Mouse (Mus musculus): ENCODE results near the gene Mrpl4.

Mrpl4 gene

DNA sequence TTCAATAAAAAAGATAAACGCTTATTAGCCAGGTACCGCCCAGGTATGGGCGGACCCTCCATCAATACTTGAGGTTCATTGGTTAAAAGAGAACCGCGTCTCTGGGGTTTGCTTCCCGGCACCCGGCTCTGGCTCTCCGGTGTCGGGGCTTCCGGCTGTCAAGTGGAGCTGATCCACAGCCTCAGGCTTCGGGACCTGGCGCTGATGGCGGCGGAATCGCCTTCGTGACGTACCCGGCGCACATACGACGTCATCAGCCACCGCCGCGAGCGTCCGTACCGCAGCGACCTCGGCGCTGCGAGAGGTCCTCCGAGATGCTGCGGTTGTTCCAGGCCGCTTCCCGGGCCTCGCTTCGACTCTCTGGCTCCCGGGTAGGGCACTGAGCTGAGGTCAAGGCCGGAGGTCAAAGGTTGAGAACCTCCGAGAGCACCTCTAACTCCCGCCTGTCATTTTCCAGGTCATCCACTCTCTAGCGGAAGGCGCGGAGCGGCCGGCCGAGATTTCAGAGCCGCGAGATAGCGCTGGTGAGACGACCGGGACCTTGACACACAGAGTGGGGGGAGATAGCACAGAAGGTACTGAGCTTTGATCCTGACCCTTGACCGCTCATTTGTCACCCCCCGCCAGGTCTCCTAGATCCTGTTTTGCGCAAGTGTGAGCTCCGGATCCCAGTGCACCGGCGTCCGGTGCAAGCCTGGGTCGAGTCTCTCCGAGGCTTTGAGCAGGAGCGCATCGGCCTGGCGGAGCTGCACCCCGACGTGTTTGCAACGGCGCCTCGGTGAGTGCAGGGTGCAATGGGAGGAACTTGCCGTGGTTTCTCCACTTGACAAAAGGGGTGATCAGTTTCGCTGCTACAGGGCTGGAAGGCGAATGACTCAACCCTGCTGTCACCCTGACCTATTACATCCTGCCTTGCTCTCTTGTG lies at the start of gene Mrpl4:
Gene Mrpl4 (plus strand): TSS at position 112 of the 925 bp plus-strand sequence.
- CTCF ChIA-PET = interaction anchor here (0.7 kb wide), 1 partner anchor 134 kb away, joined by 4 read pairs; no protein-coding TSS in a partner anchor

DNA sequence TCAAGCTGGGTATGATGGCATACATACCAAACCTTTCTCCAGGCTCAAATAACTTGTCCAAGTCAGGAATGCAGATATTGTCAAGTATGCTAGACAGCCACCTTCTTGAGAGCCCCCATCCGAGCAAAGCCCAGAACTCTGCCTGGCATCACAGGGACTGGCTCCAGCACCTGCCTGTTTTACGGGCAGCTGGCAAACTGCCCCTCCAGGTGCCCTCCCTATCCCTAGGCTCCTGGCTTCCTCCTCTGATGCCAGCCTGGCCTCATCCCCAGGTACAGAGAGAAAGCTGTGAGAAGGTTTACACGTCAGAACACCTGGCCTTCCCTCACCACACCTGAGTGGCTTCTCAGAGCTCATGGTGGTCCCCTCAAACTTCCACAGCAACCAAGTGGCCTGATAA lies 45.5 kb upstream of the Mrpl4 start:
- CTCF ChIA-PET = interaction anchor here (0.6 kb wide), 1 partner anchor 30 kb away, joined by 4 read pairs; no protein-coding TSS in a partner anchor

DNA sequence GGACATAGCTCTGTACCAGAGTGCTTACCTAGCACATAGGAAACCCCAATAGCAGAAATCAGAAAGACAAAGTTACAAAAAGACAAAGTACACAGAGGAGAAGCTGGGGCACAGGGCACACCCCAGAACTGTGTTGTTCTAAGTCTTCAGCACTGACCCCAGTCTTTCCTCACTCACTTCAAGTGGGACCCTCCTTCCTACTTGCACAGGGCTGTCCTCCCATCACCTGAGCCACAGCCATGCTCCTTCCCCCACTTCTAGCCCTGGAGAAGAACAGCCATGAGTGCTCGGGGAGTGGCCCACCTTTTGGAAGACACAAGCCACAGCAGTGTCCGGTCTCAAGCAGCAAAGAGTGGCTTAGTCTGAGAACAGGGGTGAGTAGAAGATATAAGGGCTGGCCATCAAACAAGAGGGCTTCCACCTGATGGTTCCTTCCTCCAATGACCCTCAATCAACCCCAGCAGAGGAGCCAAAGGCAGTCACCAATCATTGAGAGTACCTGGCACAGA lies 43.1 kb upstream of the Mrpl4 start, which contains the start of gene Dnmt1:
Gene Dnmt1 (minus strand): TSS at position 459 of the 509 bp plus-strand sequence.
- CTCF ChIA-PET = no interaction called here

DNA sequence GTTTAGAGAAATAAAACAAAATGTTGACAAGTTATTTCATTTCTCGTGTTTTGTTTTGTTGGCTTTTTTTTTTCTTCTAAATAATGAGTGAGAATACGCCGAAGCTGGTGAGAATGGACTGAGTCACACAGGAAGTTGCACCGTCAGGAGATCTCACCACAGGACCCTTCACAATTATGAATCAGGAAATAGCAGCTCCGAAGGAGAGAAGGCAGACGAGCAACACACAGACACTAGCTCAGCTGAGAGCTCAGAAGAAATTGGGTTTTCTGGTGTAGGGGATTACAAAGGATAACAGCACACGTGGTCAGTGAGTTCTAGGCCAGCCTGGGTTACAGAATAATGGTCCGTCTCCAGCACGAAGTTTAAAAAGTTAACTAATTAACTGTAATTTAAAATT lies 41.0 kb upstream of the Mrpl4 start:
- CTCF ChIA-PET = interaction anchor here (0.5 to 0.6 kb wide), 2 partner anchors 13 to 26 kb away, joined by 4 to 6 read pairs; no protein-coding TSS in a partner anchor

DNA sequence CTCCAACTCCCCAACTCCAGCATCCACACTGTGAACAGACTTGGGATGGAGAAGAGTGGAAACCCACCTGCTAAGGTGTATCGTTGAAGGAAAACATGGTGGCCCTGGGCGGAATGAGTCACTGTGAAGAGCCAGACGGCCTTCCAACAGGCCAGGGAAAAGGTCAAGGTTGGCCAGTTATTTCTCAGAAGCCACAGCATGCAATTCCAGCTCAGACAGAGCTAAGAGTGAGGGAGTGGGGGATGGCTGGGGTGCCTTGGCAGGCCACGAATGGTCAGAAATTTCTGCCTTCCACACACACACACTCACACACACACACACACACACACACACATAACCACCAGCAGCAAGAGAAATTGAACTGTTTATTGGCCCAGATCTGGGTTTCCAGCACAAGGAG lies 36.9 kb upstream of the Mrpl4 start:
- CTCF ChIA-PET = no interaction called here

DNA sequence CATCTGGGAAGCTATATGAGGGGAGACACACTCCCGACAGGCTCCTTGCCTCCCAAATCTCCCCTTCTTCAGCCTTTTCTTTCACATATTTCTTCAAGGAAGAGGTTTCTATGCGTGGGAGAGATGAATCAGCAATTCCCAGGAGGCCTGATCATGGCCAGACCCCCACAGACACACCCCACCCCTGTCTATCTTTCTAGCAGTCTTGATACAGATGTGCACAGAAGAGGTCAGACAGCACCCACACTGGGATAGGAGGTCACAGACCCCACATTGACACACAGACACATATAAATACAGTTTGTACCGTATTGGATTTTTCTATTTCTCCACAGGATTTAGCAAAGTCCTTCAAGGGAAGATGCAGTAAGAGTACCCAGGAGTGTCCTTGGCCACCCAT lies 36.5 kb upstream of the Mrpl4 start:
- CTCF ChIA-PET = no interaction called here

DNA sequence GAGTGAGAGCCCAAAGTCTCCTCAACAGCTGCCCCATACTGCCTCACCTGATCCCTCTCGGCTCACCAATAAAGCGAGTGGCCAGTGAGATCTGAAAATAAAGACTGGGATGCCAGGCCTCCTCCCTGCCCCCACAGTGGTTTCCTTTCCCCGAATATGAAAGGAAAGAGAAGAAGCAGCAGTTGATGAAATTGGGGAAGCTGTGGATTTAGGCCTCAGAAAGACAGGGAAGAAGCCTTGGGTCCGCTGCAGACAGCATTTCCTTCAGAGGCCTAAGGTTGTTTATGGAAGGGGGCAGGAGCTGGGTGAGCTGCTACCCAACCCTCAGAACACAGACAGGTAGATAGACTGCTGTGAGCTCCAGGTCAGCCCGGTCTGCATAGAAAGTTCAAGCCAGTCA lies 35.8 kb upstream of the Mrpl4 start:
- CTCF ChIA-PET = no interaction called here

DNA sequence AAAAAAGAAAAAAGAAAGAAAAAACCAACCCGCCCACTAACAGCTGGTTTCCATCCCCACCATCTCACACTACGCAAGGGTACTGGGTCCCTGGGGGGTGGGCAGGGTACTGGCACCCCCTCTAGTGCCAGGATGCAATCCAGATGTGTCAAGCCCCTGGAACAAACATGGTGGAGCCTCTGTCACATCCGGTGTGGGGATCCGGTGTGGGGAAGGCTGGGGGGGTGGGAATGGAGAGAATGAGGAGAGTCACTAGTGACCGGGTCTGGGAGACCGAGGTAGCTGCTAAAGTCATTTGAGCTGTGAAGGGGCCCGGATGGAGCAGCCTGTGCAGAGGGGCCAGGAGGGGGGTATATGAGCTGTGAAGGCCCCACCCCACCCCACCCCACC lies 30.8 kb upstream of the Mrpl4 start:
- CTCF ChIA-PET = no interaction called here

DNA sequence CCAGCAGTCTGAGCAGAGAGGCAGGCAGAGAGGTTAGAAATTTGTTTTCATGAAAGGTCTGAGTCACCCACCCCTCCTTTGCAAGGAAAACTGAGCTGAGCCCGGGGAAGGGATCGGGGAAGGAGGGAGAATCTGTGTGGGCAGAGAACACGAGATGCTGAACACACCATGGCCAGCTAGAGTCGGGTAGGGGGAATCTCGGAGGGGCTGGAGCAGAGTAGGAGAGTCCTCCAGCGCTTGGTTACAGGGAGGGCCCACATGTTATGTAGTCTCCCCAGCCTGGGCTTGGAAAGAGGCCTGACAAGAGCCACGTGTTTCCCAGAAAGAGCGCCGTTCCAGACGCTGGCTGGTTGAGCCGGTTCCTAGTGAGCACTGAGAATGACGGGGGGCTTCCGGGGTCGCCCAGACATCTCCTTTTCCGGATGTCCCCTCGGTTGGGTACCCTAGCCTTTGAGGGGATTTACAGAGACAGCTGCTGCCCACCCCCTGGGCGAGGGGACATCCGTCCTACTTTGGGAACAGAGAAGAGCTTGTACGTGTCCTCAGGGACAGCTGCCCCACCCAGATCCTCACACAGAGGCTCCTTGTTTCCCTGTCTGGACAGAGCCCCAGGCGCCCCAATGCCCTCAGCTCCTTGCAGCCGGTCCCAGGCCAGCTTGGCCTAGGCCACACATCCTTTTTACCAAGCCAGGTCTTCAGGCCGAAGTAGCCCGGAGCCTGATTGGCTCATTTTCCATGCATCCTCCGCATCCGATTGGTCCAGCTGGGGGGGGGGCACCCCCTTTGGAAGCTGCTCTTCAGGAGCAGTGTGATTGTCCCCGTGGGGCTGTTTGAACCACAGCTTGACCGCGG lies 30.2 kb upstream of the Mrpl4 start:
- CTCF ChIA-PET = no interaction called here

DNA sequence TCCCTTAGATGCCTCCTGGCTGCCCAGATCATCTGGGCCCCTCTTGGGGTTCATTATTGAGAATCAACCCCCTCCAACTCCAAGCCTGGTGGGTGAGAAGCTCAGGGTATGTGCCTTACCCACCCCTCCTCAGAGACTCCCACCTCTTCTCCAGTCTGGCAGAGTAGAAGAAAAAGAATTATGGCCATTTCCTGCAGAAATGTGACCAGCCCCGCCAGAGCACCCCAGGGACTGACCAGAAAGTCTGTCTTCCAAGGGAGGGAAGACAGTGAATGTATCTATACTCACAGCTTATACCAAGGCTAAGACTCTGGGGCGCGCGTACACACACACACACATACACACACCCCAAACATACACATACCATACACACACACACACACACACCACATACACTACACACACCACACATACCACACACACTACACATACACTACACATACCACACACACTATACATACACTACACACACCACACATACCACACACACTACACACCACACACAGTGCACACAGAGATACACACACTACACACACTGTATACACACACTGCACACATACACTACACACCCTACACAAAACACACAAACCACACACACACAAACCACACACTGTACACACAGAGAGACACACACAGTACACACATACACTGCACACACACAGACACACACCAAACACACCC lies 29.4 kb upstream of the Mrpl4 start:
- CTCF ChIA-PET = no interaction called here

DNA sequence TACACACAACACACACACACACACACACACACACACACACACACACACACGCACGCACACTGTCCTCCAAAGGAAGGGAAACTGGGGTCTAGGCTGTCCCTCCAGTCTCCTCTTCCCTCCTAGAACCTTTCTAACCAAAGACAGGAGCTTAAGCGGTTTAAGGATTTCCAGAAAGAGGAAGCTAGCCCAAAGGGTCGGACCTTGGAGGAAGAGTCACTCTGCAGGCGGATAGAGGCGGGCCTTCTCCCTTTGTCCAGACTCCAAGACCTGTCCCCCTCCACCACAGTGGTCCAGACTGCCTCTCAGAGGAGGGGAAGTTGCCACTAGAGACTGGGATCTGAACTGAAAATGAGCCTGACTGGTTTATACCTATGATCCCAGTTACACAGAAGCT lies 28.9 kb upstream of the Mrpl4 start:
- CTCF ChIA-PET = no interaction called here

DNA sequence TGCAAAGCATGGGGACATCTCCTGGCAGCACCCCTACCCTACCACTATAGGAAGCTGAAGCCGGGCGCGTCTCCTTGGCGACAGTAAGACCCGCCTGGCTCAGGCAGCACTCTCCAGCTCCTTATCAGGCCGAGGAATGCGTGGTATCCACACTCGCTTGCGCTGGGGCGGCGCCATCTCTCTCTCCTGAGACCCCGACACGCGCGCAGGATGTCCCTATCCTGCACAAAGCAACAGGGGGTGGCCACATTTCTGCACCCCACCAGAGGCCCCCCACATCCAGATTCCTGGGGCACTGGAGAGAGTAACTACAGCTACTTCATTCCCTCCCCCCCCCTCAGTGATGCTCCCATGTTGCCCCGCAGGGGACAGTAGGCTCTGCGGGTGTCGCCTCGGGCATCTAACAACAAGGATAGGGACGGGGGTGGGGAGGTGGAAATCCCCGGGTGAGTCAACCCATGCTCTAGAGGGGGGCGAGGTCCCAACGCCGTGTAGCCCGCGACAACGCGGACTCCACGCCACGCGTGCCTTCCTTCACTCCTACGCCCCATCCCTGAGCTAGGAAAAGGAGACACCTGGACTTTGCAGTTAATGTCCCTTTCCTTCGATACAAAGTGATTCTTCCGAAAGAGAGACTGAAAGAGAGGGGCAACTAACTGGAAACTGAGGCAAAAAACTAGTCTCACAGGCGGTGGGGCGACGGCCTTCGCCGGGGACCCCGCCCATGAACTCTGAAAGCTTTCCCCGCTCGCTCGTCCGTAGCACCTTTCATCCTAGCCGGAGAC lies 26.9 kb upstream of the Mrpl4 start:
- CTCF ChIA-PET = no interaction called here

DNA sequence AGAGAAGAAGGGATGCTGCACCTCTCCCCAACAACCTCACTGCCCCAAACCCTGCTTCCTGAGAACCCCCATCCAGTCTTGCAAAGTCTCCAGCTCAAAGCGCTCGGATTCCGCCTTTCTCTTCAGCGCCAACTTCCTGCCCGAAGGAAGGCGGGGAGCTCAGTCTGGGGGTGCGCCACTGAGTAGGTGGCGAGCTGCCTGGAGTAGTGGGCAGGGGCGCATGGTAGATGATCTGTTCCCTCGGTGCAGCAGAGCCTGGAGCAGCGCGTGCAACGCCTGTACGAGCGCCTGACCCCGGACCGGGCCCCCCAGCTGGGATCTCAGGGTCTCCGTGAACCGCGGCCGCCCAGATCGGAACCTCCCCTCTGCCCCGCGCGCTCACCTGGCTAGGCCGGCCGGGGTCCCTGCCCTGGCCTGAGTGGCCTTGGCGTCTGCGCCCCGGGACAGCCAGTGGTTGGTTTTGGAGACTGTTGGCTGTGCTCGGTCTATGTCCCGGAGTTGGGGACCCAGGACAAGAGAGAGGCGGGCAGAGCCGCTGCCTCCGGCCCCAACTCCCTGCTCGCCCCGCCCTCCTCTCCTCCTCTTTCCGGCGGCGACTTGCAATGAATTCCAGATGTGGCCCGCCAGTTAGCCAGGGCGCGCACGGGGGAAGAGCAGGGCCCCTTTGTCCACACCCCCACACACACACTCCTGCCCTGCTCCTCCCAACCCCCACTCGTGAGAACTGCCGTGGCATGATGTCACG lies 26.1 kb upstream of the Mrpl4 start, which contains the start of gene S1pr2:
Gene S1pr2 (minus strand): TSS at position 566 of the 745 bp plus-strand sequence.
- CTCF ChIA-PET = no interaction called here

DNA sequence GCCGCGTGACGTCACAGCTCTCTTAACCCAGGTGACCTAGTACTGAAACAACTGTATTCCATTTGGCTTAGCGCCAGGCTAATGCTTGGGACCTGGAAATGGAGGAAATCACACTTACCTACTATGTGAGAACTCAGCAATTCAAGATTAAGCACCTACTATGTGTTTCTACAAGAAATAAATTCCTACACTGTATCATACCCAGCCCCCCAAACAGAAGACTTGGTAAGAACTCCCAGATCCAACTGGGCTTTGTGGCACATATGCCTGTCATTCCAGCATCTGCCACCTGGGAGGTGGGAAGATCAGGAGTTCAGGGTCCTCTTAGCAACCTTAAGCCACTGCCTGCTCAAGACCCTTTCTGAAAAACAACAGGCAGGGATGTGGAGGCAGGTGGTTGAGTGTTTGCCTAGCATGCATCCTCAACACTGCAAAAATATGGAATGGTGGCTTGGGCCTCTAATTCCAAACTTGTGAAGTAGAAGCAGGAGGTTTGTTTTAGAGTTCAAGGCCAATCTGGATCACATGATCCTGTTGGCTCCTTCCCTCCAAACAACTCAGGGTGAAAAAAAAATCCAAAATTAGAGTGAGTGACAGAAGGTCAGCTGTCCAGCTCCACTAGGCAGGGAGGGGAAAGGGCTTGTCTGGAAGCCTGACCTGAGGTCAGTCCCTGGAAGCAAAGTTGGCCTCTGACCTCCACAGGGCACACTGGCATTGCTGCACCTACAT lies 25.4 kb upstream of the Mrpl4 start:
- CTCF ChIA-PET = no interaction called here

DNA sequence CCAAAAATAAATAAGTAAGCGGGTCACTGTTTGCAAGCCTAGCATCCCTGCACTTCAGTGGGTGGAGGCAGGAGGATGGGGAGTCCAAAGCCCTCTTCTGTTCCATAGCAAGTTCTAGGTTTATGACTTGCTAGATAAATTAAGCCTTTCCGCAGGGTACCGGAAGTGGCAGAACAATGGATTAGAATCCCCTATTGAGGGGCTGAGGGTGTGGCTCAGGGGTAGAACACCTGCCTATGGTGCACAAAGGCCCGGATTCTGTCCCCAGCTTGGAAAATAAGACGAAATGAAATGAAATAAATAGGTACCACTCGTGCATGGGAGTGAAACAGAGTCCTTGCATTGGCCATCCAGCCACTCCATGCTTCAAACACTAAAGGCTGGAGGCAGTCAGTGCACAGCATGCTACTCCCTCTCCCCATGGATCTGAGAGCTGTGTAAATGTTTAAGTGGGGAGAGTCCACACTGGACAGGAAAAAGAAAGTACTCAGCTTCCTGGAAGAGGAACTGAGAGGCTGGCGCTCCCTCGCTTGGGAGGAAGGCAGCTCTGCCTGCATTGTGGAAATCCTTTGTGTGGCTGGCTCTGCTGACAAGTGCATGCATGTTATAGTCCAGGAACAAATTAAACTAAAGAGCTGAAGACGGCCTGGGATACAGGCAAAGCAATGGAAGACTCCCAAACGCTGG lies 24.0 kb upstream of the Mrpl4 start:
- CTCF ChIA-PET = no interaction called here

DNA sequence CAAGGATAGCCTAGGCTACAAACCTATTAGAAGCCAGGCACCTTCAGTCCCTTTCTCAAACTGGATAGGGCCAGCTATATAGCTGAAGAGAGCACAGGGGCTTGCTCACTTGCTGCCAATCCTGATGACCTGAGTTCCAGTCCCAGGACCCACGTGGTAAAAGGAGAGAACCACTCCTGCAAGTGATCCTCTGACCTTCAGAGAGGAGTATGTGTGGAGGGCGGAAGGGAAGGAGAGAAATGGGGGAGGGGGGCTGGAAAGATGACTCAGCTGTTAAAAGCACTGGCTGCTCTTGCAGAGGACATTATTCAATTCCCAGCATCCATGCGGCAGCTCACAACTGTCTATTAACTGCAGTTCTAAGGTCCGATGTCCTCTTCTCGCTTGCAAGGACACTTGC lies 23.4 kb upstream of the Mrpl4 start:
- CTCF ChIA-PET = interaction anchor here (0.6 kb wide), 1 partner anchor 118 kb away, joined by 4 read pairs; no protein-coding TSS in a partner anchor

DNA sequence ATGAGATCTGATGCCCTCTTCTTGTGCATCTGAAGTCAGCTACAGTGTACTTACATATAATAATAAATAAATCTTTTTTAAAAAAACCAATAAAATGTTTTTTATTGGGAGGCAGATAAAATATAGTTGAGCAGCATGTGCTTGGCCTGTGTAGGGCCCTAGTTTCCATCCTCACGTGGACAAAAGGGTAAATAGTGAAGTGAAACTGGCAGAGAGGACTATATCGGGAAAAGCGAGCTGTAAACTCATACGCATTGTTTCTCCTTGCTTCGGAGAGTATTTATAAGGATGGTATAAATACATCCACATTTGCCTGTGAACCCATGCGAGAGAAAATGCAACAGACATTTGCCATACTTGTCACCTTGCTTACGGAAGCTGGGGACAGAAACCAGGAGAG lies 22.8 kb upstream of the Mrpl4 start:
- CTCF ChIA-PET = interaction anchor here (0.6 to 1.0 kb wide), 2 partner anchors 27 to 119 kb away, joined by 3 to 4 read pairs; no protein-coding TSS in a partner anchor

DNA sequence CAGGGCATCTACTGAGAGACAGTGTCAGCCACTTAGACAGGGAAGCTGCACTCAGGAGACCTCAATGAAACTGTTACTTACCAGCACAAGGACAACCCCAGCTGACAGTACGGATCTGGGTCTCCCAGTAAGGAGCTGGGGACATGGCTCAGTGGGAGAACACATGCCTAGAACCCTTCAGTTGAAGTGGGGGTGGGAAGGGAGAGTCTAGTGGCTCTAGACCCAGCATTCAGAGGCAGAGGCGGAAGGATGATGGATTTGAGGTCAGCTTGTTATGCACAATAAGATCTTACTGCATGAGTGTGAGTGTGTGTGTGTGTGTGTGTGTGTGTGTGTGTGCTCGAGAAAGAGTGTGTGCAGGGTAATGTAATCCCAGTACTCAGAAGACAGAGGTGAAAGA lies 20.4 kb upstream of the Mrpl4 start:
- CTCF ChIA-PET = no interaction called here

DNA sequence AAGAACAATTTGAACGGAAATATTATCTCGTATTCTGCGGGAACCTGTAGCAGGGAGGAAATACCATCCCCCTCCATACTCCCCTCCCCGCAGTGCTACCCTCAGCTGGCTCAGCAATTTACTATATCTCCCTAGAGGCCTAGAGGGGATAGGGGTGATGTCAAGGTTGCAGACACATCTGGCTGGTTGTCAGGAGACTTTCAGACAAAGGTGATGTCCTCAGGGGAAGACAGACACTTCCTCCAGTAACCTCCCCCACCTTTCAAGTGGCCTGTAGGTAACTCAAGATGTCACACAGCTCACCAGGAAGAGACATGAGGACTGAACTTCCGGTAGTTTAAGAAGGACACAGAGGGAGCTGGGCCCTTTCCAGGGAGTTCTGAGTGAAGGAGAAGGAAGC lies 19.4 kb upstream of the Mrpl4 start:
- CTCF ChIA-PET = no interaction called here

Measured in spleen, embryonic (tissue).